Mouse (Mus musculus): ENCODE data around the gene Prok1.

The Prok1 gene

DNA sequence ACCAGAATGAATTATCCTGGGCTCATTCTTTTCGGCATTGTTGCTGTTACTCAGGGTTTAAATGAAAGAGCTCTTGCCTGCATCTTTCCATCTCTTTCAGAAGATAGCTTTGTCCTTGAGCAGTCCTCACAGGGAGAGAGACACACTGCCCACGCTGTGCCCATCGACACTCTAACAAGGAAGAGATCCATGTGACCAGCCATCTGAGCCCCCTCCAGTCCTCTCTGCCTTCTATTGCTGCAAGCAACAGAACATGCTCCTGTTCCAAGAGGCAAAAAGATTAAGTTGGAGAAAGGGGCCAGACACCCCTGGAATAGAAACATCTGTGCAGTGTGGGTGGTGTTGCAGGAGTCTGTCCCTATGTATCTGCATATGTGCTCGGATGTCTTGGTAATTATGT lies 52.5 kb downstream of the Prok1 start:
- DNase-seq (ENCODE audit: low spot score) = no peak

- DNase-seq (ENCODE audit: low spot score) = no peak
Measured at GRCm38 (mm10) chr3:107185597-107185996, 53.9 kb downstream of the Prok1 start.

- DNase-seq (ENCODE audit: low spot score) = no peak
Measured at GRCm38 (mm10) chr3:107183178-107183577, 56.3 kb downstream of the Prok1 start.
